Mouse (Mus musculus): ENCODE measurements around the gene Plekha6. TPM values are rescaled to one million over a fixed set of nuclear protein-coding genes. Genes with fewer than 3 reads are reported as not detected.

The Plekha6 gene
- total RNA-seq, 2 experiments from 2014 or later = 66.5 to 87.4 TPM

- intact Hi-C loops (cut with DNase I) = no loop called here
- DNase-seq (ENCODE audit: low spot score in 2 of 2) = no peak
These were observed 44.2 kb downstream of the Plekha6 start for GRCm38 (mm10) chr1:133208086-133208815.

- no peak for DNase-seq (ENCODE audit: low spot score in 2 of 2)
- intact Hi-C loops (cut with DNase I) = no loop called here
These were observed 45.0 kb downstream of the Plekha6 start for GRCm38 (mm10) chr1:133209036-133209435.

- DNase-seq (ENCODE audit: low spot score in 2 of 2) = no peak
- intact Hi-C loops (cut with DNase I) = no loop called here
These were observed 45.5 kb downstream of the Plekha6 start for GRCm38 (mm10) chr1:133209482-133209881.

GRCm38 (mm10) chr1:133209901-133210516, 46.0 kb downstream of the Plekha6 start:
- intact Hi-C loops (cut with DNase I) = no loop called here
- peak; percentile 69 to 76 for DNase-seq (ENCODE audit: low spot score in 2 of 2)

- intact Hi-C loops (cut with DNase I) = no loop called here
- no peak for DNase-seq (ENCODE audit: low spot score in 2 of 2)
These were observed 46.8 kb downstream of the Plekha6 start for GRCm38 (mm10) chr1:133210766-133211165.

GRCm38 (mm10) chr1:133212273-133212672, 48.3 kb downstream of the Plekha6 start:
- intact Hi-C loops (cut with DNase I) = no loop called here
- DNase-seq (ENCODE audit: low spot score in 2 of 2) = no peak

- intact Hi-C loops (cut with DNase I) = no loop called here
- no peak for DNase-seq (ENCODE audit: low spot score in 2 of 2)
These were observed 49.1 kb downstream of the Plekha6 start for GRCm38 (mm10) chr1:133213098-133213497.

- no peak for DNase-seq (ENCODE audit: low spot score in 2 of 2)
- intact Hi-C loops (cut with DNase I) = no loop called here
These were observed 49.9 kb downstream of the Plekha6 start for GRCm38 (mm10) chr1:133213901-133214300.

GRCm38 (mm10) chr1:133214672-133215359, 50.8 kb downstream of the Plekha6 start:
- no peak for DNase-seq (ENCODE audit: low spot score in 2 of 2)
- intact Hi-C loops (cut with DNase I) = no loop called here

GRCm38 (mm10) chr1:133215360-133215700, 51.3 kb downstream of the Plekha6 start:
- intact Hi-C loops (cut with DNase I) = no loop called here
- DNase-seq (ENCODE audit: low spot score in 2 of 2) = no peak

GRCm38 (mm10) chr1:133215753-133216152, 51.7 kb downstream of the Plekha6 start:
- intact Hi-C loops (cut with DNase I) = no loop called here
- DNase-seq (ENCODE audit: low spot score in 2 of 2) = no peak

- intact Hi-C loops (cut with DNase I) = no loop called here
- no peak for DNase-seq (ENCODE audit: low spot score in 2 of 2)
These were observed 53.0 kb downstream of the Plekha6 start for GRCm38 (mm10) chr1:133217031-133217430.

- DNase-seq (ENCODE audit: low spot score in 2 of 2) = no peak
- intact Hi-C loops (cut with DNase I) = no loop called here
These were observed 55.1 kb downstream of the Plekha6 start for GRCm38 (mm10) chr1:133219106-133219505.

GRCm38 (mm10) chr1:133221459-133221858, 57.4 kb downstream of the Plekha6 start:
- DNase-seq (ENCODE audit: low spot score in 2 of 2) = no peak
- intact Hi-C loops (cut with DNase I) = no loop called here

GRCm38 (mm10) chr1:133222445-133222995, 58.5 kb downstream of the Plekha6 start:
- DNase-seq (ENCODE audit: low spot score in 2 of 2) = no peak
- intact Hi-C loops (cut with DNase I) = no loop called here

- no peak for DNase-seq (ENCODE audit: low spot score in 2 of 2)
- intact Hi-C loops (cut with DNase I) = loop anchor here (5.0 kb wide), 1 partner anchor 42 kb away; no protein-coding TSS in a partner anchor
These were observed 60.7 kb downstream of the Plekha6 start for GRCm38 (mm10) chr1:133224674-133225073.

GRCm38 (mm10) chr1:133225137-133225536, 61.1 kb downstream of the Plekha6 start:
- intact Hi-C loops (cut with DNase I) = loop anchor here (5.0 kb wide), 1 partner anchor 43 kb away; no protein-coding TSS in a partner anchor
- no peak for DNase-seq (ENCODE audit: low spot score in 2 of 2)

GRCm38 (mm10) chr1:133225561-133225960, 61.6 kb downstream of the Plekha6 start:
- no peak for DNase-seq (ENCODE audit: low spot score in 2 of 2)
- intact Hi-C loops (cut with DNase I) = loop anchor here (5.0 kb wide), 1 partner anchor 43 kb away; no protein-coding TSS in a partner anchor

GRCm38 (mm10) chr1:133225963-133226660, 62.1 kb downstream of the Plekha6 start:
- intact Hi-C loops (cut with DNase I) = loop anchor here (5.0 kb wide), 1 partner anchor 44 kb away; no protein-coding TSS in a partner anchor
- DNase-seq (ENCODE audit: low spot score in 2 of 2) = peak; percentile 55 to 59

- intact Hi-C loops (cut with DNase I) = loop anchor here (5.0 kb wide), 1 partner anchor 45 kb away; no protein-coding TSS in a partner anchor
- peak; percentile 68 to 76 for DNase-seq (ENCODE audit: low spot score in 2 of 2)
These were observed 62.9 kb downstream of the Plekha6 start for GRCm38 (mm10) chr1:133226928-133227327.

Measured in left cerebral cortex, postnatal 36 days (tissue).